Mouse (Mus musculus) gastrocnemius, adult 18-20 months (tissue): ENCODE measurements at regions not wholly inside any gene's neighbourhood (a gene's known extent, or its start where the extent isn't known, plus 50 kb on each side); places are given as distances from the start of the nearest gene placed in this dataset.
A peak's percentile ranks its signal among the peaks of the same experiment; 100 is the strongest.
"Not testable (repeated sequence)": the region's sequence is repeated elsewhere in the genome, so short reads cannot be mapped to it uniquely, and the experiment has no call there.

Experiments
- DNase-seq: peaks from one replicate; pipeline ENCODE4 v3.0.0; 2021; ENCODE audit warnings: low spot score

DNA sequence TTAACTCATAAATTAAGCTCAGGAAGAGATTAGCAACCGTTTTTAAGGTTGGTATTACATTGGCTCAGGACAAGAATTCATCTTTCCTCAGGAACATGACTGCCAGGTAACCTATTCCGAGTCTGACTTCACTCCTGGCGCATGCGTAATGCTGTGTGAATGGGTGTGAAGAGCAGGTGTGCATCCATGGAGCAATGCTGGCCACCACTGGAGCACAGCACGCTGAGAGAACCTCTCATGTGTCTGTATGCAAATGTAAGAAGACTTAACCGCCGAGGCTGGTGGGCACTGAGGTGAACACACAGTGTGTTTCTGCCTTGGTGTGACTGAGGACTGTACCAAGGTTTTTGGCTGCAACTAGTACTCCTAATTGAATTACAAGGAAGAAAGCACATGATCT is 171.1 kb upstream of the Klf14 start:
- no peak for DNase-seq

DNA sequence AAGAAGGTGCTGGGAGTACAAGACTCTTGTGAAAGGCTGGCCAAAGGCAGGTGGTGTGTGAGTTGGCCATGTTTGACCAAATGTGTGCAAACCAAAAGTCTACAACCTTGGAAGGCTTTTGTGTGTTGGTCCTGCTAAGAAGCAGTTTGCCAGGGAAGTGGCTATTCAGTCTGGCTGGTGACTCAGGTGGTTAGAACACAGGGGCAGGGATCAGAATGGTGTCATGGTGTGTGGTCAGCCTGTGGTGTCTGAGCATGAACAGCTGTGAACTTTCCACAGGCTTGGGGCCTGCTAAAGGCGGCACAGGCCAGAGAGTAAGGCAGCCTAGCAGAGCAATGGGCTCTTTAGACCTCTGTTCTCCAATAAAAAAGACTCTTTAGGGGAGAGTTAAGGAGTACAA is 171.6 kb upstream of the Klf14 start:
- DNase-seq = no peak

DNA sequence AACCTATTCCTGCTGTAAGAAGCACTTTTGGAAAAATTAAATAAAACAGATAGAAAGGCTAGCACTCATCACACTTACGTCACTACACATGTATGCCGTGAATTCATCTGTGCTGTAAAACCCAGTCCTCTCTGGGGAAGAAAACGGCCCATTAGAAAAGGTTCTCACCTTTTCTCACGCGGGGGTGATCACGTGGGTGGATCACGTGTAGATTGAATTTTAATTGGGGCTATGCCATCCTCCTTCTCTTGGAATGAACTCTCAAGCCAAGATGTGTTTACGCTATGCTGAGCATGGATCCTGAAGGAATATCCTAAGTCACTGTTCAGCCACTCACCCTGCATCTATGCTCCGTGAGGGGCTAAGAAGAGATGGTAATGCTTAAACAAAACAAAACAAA is 172.8 kb upstream of the Klf14 start:
- no peak for DNase-seq

DNA sequence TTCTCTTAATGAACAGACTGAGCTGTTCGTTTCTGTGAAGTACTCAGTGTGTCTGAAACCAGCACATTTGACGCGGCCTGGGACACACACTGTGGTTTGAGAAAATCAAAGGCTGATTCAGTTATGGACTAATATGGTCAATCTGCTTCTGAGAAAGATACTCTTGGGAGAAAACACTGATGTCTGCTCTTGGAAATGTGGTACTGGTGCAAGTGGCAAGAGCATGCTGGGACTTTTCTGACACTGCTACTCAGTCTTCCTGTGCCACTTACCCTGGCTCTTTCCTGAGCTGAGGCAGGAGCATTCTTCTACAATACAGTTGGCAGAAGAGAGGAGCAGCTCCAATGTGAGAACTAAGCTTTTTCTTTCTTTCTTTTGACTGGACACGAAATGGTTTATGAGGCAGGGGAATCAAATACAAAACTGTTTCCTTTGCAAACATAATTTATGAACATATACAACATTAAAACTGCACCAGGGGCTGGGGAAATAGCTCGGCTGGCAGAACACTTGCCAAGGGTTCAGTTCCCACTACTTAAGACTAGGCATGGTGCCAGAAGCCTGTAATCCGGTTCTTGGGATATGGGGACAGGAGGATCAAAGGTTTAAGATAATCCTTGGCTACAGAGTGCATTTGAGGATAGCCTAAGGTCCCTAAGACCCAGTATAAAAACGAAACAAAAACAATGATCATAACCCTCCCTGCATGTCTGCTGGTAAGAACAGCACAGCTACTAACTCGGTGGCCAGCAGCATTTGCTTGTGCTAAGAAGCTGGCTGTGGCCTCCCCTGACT is 173.7 kb upstream of the Klf14 start:
- no peak for DNase-seq

DNA sequence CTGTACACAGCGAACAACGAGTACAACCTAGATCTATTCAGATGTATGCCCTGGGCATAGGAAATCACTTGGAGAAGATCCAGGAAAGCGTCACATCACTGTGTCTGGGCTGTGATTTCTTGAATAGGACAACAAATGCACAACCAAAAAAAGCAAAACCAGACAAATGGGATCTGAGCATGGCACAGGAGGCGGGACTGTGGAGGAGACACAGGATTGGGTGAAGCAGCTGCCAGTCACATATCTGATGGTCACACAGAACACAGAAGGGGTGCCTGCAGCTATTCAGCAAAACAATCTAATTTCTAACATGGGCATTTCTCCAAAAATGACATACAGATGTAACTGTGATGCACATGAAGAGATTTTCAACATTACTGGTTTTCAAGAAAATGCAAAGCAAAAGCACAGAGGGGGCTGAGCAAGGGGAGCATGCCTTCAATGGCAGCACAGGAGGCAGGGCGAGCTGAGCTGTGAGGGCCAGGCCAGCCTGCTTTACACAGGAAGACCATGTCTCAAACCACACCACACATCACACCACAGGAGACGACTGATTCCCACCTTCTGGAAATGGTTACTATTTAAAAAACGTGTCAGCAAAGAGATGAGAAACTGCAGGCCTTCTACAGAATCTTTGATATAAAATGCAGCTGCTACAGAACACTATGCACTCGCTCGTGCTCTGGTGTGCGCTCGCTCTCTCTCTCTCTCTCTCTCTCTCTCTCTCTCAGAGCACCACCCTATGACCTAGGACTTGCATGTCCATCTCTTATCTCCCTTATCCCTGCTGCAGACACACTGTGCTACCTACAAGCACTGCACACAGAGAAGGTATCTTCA is 175.2 kb upstream of the Klf14 start:
- DNase-seq = no peak

DNA sequence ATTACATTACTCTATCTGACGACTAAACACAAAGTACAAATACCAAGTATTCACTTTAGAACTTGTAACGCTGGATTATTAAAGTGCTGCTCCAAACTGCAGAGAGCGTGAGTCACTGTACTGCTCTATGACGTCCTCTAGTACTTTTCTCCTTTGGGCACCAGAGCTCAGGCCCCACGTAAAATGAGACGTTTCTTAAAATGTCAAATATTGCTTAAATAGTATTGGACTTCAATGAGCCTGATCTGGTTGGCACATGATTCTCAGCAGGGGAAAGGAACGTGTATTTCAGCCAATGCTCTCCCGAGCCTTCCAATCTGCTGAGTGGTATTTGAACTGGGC is 175.8 kb upstream of the Klf14 start:
- no peak for DNase-seq

DNA sequence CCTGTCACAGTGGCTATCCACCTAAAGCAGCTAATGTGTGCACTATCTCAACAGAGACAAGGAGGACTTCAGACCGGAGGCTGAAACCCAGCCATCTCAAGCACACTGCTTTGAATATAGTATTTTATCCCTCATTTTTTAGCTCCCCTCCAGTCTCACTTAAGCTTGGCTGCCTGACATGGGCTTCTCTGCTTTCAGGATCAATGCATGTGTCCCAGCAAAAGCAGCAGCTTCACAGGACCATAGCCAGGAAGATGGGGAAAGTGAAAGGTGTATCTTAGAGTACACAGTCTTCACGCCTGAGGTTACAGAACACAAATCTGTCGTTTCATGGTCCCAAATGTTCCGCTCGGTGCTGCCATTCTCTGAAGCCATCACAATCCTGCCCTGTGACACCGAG is 176.7 kb upstream of the Klf14 start:
- no peak for DNase-seq

DNA sequence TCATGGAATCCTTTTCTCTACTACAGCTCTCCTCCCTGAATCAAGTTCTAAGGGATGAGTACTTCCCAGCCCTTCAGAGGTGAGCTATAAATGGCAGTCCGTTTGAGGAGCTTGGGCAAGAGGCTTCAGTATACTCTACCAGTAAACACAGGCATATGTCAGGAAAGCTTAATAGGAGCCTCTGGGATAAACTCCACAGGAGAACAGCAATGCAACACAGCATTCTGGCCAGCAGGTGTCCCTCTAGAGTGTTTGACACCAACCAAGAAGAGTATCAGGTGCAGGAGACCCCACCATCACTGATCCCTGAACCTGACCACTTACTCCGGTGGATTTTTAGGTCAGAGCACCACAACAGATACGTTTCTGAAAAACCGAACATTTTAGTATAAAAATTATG is 178.0 kb upstream of the Klf14 start:
- DNase-seq = no peak

DNA sequence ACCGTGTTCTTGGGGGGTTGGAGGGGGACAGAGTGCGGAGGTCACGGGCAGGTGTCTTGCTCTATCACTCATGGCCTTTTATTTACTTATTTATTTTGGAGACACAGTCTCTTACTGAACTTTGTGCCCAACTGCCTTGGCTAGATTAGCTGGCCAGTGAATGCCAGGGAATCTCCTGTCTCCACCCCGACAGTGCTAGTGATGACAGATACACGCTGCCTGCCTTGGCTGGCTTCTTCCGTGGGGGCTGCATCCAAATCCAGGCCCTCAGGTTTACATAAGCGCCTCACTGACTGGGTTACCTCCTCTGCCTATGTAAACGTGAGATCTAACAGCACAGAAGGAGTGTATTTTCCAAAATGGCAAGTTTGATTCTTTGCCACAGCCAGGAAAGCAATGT is 178.5 kb upstream of the Klf14 start:
- DNase-seq = no peak

DNA sequence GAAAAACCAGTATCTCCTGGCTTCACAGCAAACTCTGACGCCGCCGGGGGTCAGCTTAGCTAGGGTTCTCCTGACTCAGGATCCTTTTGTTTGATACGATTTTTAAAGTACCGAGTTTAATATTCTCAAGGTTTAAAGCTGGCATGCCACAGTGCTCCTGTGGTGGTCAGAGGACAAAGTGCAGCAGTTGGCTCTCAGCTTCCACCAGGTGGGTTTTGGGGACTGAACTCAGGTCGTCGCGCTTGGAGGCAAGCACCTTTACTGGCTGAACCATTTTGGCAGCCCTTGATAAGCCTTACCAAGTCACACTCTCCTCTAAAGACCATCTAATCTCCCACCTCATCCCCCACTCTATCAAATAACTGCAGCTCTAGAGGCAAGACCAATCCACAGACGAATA is 181.1 kb upstream of the Klf14 start:
- DNase-seq = no peak

DNA sequence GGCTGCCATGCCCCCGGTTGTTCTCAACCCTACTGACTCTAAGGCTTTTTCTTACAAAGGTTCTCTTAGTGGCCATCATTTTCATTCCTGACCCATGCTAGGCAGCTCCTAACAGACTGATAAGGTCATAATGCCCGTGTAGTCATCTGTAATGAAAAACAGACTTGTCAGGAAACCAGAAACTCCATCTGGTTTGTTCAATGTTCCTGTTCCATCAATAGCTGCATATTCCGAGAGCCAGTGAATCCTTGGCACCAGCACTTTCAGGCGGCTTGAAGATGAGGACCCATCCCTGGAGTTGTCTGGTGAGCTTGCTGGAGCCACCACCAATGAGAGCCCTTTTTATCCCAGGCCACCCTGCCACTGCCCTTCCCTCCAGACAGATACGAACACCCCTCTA is 181.7 kb upstream of the Klf14 start:
- DNase-seq = no peak

DNA sequence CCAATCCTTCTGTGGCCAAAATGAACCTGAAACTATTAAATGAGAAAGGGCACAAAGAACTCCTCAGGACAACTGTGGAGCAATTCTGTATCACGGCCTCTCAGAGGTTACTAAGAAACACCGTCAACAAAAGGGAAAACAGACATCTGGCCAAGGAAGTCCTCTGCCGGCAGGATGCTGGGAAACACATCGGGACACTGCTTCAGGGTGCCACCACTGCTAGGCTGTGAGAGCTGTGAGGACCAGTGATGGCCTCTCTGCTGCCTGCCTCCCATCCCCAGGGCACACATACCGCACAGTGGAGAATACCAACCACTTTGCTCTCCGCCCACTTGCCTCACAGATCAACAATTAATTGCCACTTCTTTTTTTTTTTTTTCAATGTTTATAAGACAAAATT is 182.6 kb upstream of the Klf14 start:
- DNase-seq = no peak

DNA sequence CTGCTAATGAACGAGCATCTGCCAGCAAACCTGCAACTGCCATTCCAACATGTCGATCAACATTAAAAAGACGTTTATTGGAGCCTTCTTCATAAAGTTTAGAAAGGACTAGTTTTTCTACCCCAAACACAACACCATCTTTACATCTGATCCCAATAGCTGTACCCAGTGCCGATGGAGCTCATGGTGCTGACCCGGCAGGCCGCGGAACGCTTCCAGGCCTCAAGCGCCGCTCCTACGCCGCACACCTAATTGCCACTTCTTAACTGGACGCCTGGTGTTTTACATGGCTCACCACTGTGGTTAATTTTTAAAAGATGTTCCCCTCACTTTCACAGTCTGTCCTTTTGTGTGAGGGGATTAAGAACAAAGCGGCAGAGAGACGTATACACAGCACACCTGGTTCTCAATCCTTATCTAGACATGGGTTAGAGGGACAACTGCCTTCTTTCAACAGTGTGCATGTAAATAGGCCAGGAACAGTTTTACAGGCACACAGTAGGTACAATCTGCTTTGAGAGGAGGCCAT is 183.7 kb upstream of the Klf14 start:
- DNase-seq = not testable (repeated sequence)

DNA sequence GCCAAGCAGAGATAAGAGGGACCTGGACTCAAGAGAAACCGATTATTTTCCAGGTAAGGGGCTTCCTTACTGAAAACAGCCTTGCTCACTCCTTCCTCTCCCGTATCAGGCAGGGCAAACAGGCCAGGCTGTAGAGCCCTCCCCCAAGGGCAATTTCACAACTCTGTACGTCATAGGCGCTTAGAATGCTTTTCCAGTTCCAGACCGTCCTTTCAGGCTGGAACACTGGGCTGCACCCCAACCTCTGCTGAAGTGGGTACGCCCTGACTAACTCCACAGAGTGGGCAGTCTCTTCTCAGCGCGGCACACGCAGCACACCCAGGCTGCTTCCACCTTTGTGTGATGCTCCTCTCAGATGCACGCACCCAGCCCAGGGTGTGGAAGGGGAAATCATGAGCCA is 186.8 kb upstream of the Klf14 start:
- peak; percentile 77 for DNase-seq

DNA sequence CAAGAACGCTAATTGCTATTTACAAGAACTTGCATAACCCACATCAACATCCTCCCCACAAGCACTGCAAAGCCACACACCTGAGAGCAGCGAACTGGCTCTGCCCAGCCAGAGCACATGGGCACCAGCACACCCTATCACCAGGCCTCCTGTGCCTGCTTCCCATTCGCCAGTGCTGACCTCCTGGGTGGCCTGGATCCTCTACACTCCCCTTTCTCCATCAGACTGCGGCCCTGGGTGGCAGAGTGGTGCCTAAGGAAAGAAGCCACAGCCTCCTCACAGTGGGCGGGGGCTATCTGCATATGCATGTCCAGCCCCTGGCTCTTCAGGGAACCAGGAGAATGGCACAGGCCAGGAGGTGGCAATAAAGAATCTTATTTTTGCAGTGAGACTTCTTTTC is 187.9 kb upstream of the Klf14 start:
- no peak for DNase-seq

DNA sequence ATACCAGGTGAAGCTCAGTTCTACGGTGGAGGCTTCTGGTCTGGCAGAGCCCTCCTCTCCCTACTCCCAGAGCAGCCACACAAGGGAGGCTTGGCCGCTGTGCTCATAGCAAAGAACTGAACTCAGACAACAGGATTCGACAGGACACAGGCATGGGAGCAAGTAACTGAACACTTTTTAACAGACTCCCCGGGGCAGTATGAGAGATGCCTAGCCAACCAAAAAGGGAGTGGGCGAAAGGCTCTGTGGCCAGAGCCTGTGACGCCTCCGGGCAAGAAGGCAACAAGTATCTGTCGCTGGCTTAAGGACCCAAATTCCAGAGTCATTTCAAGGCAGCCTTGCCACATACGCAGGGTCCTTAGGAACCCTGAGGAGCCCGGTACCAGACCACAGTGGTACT is 188.8 kb upstream of the Klf14 start:
- DNase-seq = no peak

DNA sequence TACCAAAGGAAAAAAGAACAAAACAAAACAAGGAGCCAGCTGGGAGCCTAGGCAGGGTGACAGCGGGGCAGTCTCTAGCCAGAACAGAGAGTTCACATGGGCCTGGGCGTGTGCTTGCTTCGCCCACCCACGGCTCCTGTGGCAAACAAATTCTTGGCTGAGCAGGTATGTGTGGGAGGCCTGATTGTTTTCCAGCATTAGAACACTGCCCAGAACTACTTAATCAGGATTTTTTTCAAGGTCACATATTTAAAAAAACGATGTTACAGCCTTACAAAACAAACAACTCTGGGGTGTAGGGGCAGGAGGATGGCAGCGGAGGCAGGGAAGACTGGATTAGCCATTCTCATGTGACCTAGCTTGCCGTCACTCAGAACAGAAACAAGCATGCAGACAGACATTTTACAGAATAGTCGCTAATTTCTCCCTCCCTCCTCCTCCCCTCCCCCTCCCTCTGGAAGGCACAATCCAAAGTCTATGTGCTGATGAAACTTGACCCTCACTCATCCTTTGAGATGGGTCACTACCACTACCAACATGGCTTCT is 189.5 kb upstream of the Klf14 start:
- DNase-seq = peak; percentile 65

DNA sequence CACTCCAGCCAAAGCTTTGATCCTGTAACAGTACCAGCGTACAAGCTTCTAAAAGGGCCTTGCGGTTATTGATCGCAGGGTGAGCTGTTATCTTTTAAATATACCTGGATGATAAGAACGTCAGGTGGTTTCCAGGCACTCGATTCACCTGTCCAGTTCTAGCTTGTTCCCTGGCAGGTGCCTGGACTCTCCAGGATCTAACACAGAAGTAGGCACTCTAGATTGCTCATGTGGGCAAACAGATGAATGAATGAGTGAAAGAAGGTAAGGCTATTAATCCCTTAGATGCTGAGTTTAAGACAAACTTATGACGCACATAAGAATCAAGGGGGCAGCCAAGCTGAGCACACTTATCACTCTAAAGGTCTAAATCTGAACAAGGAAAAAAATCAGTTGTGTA is 190.3 kb upstream of the Klf14 start:
- DNase-seq = no peak

DNA sequence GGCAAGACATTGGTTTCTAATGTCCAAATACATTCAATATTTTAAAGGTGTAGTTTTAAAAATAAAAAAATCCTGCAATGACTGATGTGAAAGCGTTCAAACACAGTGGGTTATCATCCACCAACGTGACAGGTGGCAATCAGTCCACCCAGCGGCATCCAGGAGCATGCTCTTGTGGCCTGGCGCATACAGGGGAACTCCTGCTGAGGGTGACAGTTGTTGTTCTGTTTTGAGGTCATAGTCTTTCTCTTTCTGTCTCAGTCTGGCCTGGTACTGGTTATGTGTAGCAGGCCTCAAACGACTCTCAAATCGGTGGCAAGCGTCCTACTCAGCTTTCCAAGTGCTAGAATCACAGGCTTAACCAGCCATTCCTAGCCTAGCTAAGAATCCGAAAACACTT is 191.5 kb upstream of the Klf14 start:
- no peak for DNase-seq

DNA sequence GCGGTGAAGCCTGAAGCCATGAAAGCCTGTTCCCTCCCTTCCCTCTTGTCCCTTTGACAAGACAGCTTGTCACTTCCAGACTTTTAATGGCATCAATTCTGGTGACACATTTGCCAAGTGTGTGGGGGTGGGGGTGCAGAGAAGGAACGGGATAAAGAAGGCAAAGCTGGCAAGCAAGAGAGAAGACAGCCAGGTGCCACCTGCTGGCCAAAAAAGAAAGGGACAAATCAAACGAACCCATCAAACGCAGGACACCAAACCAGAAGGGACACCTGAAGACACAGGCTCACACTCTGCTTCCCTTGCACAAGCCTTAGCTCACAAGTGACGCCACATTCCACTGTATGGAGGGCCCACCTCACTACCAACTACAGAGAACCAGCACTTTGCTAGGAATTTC is 197.0 kb upstream of the Klf14 start:
- peak; percentile 66 for DNase-seq

DNA sequence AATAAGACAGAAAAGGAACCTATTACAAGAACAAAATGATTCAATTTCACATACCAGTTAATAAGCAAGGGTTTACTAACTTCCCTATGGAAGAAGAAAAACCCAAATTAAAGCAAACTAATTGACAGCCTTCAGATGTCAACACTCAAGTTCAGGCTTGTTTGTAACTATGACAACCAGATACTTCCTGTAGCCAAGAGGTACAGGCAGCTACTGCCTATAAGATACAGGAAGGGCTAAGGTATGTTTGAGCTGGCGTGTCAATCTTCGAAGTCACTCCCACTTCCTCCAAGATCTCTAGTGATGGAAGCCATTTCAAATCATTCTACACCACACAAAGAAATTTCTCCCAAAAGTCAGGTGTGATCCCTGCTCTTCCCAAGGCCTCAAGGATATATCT is 198.1 kb upstream of the Klf14 start:
- DNase-seq = no peak

DNA sequence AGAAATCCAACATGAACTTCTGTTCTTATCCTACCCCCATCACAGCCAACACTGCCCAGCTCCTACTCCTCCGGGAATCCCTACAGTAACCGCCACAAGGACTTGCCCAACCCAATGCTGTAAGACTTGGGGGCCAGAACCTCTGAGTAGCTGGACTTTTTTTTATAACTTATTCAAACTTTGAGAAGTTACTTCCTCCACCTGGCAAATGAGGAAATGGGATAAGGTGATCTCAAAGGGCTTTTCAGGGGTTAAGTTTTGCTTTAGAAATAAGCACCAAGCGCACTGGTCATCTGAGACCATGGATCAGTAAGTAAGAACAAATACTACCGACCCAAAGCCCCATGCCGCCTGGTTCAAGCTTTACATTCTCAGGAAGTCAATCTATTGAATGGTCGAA is 198.6 kb upstream of the Klf14 start:
- DNase-seq = no peak

DNA sequence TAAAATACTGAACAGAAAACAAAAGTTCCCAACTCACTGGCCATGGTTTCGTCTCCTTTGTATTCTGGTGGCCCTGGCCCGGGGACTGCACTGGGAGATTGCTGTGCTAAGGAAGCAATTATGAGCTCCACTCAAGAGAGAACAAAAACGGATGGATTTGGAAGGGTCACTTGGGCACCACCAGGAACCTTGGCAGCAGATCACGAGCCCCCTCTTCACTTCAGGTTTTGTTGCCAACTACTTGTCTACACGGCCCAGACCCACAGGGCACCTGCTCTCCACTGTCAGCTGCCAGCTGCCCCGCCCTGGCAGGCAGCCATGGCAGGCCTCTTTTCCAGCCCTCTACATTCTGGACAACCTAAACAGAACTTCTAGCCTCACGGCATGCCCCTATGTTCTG is 199.8 kb upstream of the Klf14 start:
- no peak for DNase-seq
